In genomic region chr16:25953359-25953758, GRCm38 (mm10) we compare ENCODE assay signal across 22 mouse cellular contexts.
"Had no signal": no experiment of that assay in that cellular context is flagged by ENCODE, and none has a peak within 500 bp of the region (broad histone marks: within the 10 kb centered on the region; RNA-seq: fewer than 3 reads in every experiment).

No protein-coding gene starts in this region.

- H3K9ac ChIP-seq: intestine, embryonic 15.5 days; limb, embryonic 13.5 days; liver, embryonic 12.5 days; liver, embryonic 15.5 days; lung, embryonic 15.5 days; neural tube, embryonic 13.5 days; stomach, embryonic 15.5 days had no signal

- H3K9me3 ChIP-seq: intestine, embryonic 15.5 days; limb, embryonic 10.5 days; limb, embryonic 13.5 days; liver, embryonic 12.5 days; liver, embryonic 15.5 days; lung, embryonic 15.5 days; neural tube, embryonic 13.5 days; stomach, embryonic 15.5 days had no signal

- DNase-seq: kidney, adult 11 months; layer of hippocampus, adult 9-11 months; liver; lung, adult 18-20 months; lung, postnatal 10 days; lung, postnatal 4 days; retina, postnatal 1 day; right cerebral cortex, postnatal 25 days; spleen, adult 18-20 months; thymus, postnatal 25 days had no signal

- H3K36me3 ChIP-seq: intestine, embryonic 15.5 days; limb, embryonic 10.5 days; limb, embryonic 13.5 days; liver, embryonic 12.5 days; liver, embryonic 15.5 days; lung, embryonic 15.5 days; neural tube, embryonic 13.5 days; stomach, embryonic 15.5 days had no signal

- H3K27me3 ChIP-seq: intestine, embryonic 15.5 days; limb, embryonic 13.5 days; liver, embryonic 12.5 days; liver, embryonic 15.5 days; lung, embryonic 15.5 days; neural tube, embryonic 13.5 days; stomach, embryonic 15.5 days had no signal

- H3K4me3 ChIP-seq: intestine, embryonic 15.5 days; layer of hippocampus, adult 2 months; limb, embryonic 10.5 days; limb, embryonic 13.5 days; liver, embryonic 12.5 days; liver, embryonic 15.5 days; lung, embryonic 15.5 days; myocyte; neural tube, embryonic 13.5 days; stomach, embryonic 15.5 days had no signal

- H3K4me2 ChIP-seq: intestine, embryonic 15.5 days; limb, embryonic 13.5 days; liver, embryonic 12.5 days; liver, embryonic 15.5 days; lung, embryonic 15.5 days; midbrain, embryonic 11.5 days; neural tube, embryonic 13.5 days; stomach, embryonic 15.5 days had no signal

- H3K27ac ChIP-seq: intestine, embryonic 15.5 days; layer of hippocampus, adult 2 months; limb, embryonic 10.5 days; limb, embryonic 13.5 days; liver, embryonic 12.5 days; liver, embryonic 15.5 days; lung, embryonic 15.5 days; neural tube, embryonic 13.5 days; stomach, embryonic 15.5 days had no signal

- ATAC-seq: intestine, embryonic 15.5 days; liver, embryonic 12.5 days; midbrain, embryonic 16.5 days had no signal

- H3K4me1 ChIP-seq: intestine, embryonic 15.5 days; liver, embryonic 12.5 days; liver, embryonic 15.5 days; lung, embryonic 15.5 days; neural tube, embryonic 13.5 days; stomach, embryonic 15.5 days had no signal
